Mouse (Mus musculus): ENCODE data around the gene Dnajb3.

GRCm38 (mm10) chr1:88240579-88240978, 35.0 kb upstream of the Dnajb3 start:
- TF ChIP-seq POLR2A (IDR thresholded peaks at IDR 0.05; ENCODE audit: borderline replicate concordance, extremely low read depth, low read depth, low read length), result no peak
- no peak for TF ChIP-seq CTCF (IDR thresholded peaks at IDR 0.05; ENCODE audit: insufficient read depth, low read length)

All from lung, adult 2 months (tissue).